Mouse (Mus musculus): ENCODE results near the gene Smyd2.

DNA sequence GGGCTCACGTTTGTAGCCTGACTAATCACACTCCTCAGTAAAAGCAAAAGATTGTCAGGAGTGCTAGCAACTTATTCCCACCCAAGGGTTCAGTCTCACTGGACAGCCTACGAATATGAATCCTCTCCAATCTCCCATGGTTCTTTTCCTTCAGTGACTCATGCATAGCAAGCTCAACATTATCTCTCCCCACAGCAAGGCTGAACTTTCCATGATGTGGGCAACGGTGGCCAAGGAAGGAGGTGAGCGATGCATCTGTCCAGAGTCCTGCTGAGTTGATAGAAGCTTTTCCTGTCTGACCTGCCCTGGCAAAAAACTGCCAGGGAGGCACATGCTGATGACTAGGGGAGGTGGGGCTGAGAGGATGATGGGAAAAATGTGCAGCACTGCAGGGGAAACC lies 45.9 kb upstream of the Smyd2 start:
- TF ChIP-seq CTCF (IDR thresholded peaks at IDR 0.05 in 2 of 3, conservative IDR thresholded peaks at IDR 0.05 in 1 of 3; ENCODE audit: control insufficient read depth in 1 of 3, insufficient read depth in 1 of 3, low read depth in 2 of 3, low read length in 3 of 3, poor library complexity in 1 of 3, severe bottlenecking in 1 of 3) (no peak), ELF1 (IDR thresholded peaks at IDR 0.05; ENCODE audit: low read depth, low read length) (no peak), UBTF (IDR thresholded peaks at IDR 0.05; ENCODE audit: borderline replicate concordance, insufficient read depth, low read depth, low read length) (no peak), GATA1 (IDR thresholded peaks at IDR 0.05; ENCODE audit: low read depth, low read length) (no peak), HCFC1 (IDR thresholded peaks at IDR 0.05; ENCODE audit: low read depth, low read length) (no peak), SIN3A (IDR thresholded peaks at IDR 0.05; ENCODE audit: low read length) (no peak), KAT2A (conservative IDR thresholded peaks at IDR 0.05; ENCODE audit: low read depth, low read length) (no peak), E2F4 (IDR thresholded peaks at IDR 0.05; ENCODE audit: borderline replicate concordance, low read depth, low read length) (no peak), MYC (IDR thresholded peaks at IDR 0.05; ENCODE audit: low read depth, low read length) (no peak), ZKSCAN1 (IDR thresholded peaks at IDR 0.05; ENCODE audit: low read depth, low read length) (no peak), MEF2A (IDR thresholded peaks at IDR 0.05; ENCODE audit: extremely low read depth, insufficient replicate concordance, low read depth, low read length, poor library complexity, severe bottlenecking) (no peak), POLR2A (IDR thresholded peaks at IDR 0.05; ENCODE audit: control insufficient read depth in 1 of 2, insufficient read depth in 1 of 2, low read depth in 1 of 2, low read length in 2 of 2, poor library complexity in 1 of 2) (no peak)

Data from MEL (cell line).